Mouse (Mus musculus): ENCODE results near the gene AY761185.
"Not testable (repeated sequence)": the region's sequence is repeated elsewhere in the genome, so short reads cannot be mapped to it uniquely, and the experiment has no call there.

Gene AY761185

DNA sequence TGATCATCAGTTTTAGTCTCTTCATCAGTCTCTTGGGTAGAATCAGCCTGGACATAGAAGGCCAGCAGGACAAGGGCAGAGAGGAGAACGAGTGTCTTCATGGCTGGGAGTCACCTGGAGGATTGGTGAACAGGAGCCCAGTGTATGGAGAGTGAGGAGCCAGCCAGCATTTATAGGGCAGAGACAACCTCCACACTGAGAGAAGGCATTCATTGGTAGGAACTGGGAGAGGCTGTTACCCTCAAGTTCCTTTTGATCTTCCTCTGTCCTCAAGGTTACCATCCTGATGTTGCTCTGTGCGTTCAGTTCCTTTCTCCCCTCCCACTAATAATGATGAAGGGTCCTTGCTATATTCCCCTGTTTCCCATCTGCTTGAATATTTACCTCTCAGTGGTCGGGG, at the start of gene AY761185:
Gene AY761185 (minus strand): TSS at position 101 of the 400 bp plus-strand sequence.
- DNase-seq = no peak

DNA sequence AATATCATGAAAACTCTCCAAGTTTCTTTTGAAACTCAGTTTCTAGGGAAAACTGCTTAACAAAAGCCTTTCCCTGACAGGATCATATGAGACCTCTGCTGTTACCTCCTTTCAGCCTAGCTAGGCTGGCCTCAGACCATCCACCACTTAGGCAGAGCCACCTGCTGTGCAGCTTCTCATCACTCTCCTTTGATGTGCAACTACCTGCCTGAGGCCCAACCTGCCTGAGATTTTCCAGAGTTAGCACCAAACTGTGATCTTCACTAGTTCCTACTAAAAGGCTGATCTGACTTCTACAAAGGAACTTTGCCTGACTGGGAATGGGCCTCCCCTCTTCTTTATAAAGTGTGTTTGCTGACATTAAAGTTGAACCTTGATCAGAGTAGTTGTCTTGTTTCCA, 49.5 kb upstream of the AY761185 start:
- DNase-seq = not testable (repeated sequence)

DNA sequence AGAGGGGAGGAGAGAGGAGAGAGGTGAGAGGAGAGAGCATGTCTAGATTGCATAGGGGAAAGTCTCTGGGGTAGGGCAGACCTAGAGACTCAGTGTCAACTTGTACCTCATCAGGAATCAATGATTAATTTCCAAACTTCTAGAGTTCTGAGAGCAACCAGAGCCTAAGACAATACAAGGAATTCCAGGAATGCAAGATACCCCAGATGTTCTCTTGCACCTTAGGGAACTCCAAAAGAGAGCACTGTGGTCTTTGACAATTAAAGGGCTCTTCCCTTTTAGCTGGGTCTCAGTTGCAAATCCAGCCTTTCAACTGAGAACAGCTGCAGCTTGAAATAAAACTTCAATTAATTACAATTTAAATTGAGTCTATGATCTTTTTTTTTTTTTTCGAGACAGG, 35.3 kb upstream of the AY761185 start:
- DNase-seq = no peak

DNA sequence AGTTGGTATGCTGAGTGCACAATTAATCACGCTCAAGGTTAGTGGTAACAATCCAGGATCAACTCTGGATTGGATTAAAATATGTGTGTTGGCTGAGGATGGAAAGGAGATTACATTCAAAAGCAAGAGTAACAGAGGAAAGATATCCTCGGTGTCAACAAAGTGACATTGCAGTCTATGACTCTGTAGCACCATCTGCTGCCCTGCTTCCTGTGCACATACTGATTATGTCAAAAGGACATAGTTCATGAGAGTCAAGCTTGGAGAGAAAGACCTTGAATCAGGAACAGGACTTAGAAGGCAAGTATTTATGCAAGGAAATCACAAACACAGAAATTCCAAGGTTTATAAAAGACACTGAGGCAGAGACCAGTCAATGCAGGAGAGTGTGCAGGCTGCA, 20.0 kb upstream of the AY761185 start:
- DNase-seq = no peak

DNA sequence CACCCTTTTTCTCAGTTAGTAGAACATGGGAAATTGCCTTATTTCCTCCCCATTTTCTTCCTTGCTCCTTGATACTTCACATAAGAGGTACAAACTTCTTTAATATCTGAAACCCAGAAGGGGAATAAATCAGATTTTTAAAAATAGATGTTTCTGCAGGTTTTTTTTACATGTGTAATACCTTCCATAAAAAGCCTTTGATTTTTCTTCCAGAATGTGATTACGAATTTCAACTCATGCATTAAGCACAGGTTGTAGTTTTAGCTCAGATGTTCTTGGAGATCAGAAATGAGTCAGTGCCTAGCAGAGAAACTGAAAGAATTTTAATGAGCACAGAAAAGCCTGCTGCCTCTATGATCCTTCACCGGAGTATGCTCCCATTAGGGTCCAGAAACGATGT, 22.5 kb downstream of the AY761185 start, which contains the start of gene Gm6040:
Gene Gm6040 (minus strand): TSS at position 101 of the 400 bp plus-strand sequence.
- DNase-seq = no peak

DNA sequence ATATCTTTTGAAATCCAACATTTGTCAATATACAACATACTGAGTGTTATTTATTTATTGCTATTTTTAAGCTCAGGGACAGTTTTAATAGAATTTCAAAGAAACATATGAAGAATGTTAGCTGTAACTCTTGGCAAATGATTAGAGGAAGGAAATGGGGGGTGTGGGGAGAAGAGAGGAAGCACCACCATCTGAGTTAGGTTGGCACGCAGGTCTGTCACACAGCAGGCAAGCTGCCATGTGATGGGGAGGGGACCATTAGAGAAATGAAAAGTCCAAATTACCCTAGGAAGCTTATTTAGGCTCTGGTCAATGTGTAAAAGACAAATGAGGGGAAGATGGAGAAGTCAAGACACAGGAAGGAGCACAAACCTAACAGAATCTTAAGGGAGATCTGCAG, 32.2 kb downstream of the AY761185 start:
- DNase-seq = no peak

DNA sequence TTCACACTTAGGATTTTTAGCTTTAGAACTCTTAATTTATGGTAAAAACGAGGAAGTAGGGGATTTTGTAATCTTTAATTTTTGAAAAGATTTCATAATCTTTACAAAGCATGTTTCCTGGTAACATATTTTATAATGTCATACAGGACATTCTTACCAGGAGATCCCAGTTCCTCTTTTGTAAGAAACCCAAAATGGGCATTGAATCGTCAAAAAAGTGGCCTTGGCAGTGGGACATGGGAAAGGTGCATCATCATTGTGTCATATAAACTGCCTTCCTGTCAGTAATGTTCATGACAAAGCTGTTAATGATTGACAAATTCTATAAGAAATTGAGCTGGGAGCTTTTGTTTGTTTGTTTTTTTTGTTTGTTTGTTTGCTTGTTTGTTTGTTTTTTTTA, 36.3 kb downstream of the AY761185 start:
- no peak for DNase-seq

DNA sequence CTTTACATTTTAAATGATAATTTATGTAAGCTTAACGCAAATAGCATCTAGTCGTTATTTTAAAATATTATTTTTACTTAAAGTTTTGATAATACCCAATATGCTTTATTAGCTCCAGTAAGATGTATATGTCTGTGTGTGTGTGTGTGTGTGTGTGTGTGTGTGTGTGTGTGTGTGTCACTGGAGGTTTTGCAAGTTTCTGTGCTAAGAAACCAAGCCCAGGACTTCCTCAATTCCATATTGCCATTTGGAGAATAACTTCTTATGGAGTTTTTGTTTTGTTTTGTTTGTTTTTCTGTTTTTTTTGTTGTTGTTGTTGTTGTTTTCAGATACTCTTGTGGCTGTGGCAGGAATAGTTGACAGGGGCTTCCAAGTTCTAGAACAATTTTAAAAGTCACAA, 37.4 kb downstream of the AY761185 start:
- no peak for DNase-seq

DNA sequence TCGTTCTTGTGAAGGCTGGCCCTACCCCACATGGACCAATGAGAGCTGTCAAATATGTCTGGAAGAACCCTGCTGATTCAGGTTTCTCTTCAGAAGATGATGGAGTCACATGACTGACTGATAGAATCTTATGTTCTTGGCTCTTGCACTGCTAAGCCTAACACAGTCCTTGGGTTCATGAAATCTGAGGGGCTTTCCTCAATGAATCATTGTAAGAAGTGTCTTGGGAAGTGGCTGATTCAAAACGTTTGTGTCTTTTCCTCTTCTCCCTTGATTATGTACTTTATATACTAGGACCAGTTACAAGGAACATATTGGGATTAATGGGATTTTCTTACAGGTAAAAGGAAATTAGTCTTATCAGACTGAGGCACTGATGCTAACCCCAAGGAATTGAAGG, 42.0 kb downstream of the AY761185 start, which contains the start of gene Gm15056:
Gene Gm15056 (minus strand): TSS at position 101 of the 400 bp plus-strand sequence.
- DNase-seq = no peak
